Mouse (Mus musculus): ENCODE data around the gene Ifitm2.
"Not testable (repeated sequence)": the region's sequence is repeated elsewhere in the genome, so short reads cannot be mapped to it uniquely, and the experiment has no call there.

The Ifitm2 gene

DNA sequence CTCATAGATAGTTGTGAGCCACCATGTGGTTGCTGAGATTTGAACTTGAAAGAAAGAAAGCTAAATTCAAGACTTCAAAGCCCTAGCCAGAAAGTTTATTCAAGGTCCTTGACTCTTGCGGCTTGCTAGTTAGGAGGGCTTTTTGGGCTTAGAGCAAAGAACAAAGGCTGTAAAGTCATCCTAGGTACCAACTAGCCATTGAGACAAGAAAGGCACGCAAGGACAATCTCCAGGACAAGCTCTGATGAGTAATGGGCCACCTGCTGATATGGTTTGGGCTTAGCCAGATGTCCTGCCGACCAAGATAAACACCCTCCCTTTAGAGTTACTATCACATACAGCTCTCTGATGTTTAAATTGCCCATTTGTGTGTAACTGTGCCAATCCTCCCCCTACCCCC lies 12.9 kb upstream of the Ifitm2 start:
- in situ Hi-C loops (cut with MboI, MseI), result not testable (repeated sequence)

DNA sequence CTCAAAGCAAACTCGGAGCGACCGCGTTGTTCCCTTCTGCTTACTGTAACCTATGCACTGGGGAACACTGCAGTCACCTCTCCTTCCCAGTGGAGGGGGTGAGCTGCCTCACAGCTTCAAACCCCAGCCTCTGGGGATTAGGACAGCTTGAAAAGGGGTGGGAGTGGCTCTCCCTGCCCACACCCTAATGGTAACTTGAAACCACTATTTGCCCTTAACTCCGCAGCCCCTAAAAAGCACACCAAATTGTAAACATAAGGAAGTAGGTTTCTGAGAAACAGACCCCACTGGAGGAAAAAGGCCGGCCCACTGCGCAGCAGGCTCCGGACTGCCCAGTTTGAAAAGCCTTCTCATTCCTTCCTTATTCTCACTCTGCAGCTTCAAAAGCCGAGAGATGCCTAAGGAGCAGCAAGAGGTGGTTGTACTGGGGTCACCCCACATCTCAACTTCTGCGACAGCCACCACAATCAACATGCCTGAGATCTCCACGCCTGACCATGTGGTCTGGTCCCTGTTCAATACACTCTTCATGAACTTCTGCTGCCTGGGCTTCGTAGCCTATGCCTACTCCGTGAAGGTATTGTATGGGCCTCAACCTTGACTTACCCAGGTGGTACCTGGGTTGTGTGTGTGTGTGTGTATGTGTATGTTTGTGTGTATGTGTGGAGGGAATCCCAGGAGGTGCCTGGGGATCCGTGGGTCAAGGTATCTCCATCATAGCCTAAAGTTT lies 12.2 kb upstream of the Ifitm2 start:
- in situ Hi-C loops (cut with MboI, MseI), result no loop called here

GRCm38 (mm10) chr7:140966921-140967320 lies 11.1 kb upstream of the Ifitm2 start, which contains the start of gene Ifitm1:
TSS of gene Ifitm1 (plus strand) at chr7:140967221.
- in situ Hi-C loops (cut with MboI, MseI), result no loop called here

DNA sequence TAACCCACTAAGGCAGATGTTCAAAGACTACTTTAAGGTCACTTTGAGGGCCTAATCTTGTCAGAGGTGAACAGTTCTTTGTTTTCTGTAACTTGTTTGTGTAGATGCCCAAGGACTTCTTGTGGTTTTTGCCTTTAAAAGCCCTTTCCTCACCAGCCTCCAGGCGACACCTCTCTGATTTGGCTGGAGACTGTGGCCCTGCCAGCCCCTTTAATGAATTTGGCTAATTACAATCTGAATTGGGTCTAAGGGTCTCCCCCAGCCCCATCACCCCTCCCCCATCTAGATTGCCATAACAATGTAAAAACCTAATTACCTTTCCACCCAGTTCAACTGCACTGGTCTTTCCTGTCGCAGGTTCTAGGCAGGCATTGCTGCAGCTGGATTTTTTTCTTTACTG lies 6.9 kb upstream of the Ifitm2 start:
- in situ Hi-C loops (cut with MboI, MseI), result no loop called here

DNA sequence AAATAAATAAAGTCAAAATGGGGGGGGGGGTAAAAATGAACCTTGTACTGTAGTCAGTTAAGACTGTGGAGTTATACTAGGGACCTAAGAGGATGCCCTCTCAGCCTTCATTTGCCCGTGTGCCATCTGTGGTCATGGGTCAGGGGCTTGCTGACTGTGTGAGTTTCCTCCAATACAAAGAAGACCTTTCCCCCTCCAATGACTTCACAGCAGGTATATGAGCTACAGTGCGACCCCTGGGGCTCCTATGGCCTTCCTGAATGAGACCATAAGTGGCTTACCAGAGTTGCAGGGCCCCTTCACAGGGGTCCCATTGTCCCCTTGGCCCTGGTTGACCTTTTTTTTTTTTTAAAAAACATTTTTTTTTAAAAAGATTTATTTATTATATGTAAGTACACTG lies 5.6 kb upstream of the Ifitm2 start:
- in situ Hi-C loops (cut with MboI, MseI), result no loop called here

DNA sequence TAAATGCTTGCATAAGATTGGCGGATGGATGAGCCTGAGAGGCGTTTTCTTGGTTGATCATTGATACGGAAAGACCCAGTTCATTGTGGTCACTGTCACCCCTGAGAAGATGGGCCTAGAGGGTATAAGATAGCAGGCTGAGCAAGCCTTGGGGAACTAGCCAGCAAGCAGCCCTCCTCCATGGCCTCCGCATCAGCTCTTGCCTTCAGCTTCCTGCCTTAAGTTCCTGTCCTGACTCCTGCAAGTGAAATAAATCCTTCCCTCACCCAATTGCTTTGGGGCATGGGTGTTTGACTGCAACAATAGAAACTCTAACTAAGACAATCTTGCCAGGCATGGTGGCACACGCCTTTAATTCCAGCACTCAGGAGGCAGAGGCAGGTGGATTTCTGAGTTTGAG lies 4.2 kb upstream of the Ifitm2 start:
- in situ Hi-C loops (cut with MboI, MseI), result no loop called here

GRCm38 (mm10) chr7:140959181-140959901 lies 3.6 kb upstream of the Ifitm2 start:
- in situ Hi-C loops (cut with MboI, MseI), result loop anchor here (5.0 kb wide), 1 partner anchor 88 kb away; no protein-coding TSS in a partner anchor

DNA sequence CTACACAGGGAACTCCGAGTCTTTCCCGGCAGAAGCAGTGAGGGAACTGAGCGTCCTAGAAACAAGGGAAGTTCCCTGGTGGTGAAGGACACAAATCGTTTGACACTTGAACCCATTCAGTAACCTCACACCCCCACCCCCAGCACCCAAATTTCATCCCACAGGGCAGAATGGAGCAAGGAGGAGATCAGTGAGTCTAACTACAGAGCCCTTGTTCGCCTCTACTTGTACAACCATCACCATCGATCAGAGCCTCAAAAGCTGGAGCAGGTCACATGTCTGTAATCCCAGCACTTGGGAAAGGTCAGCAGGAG lies 726 bp upstream of the Ifitm2 start:
- in situ Hi-C loops (cut with MboI, MseI), result loop anchor here (5.0 kb wide), 1 partner anchor 91 kb away; no protein-coding TSS in a partner anchor

DNA sequence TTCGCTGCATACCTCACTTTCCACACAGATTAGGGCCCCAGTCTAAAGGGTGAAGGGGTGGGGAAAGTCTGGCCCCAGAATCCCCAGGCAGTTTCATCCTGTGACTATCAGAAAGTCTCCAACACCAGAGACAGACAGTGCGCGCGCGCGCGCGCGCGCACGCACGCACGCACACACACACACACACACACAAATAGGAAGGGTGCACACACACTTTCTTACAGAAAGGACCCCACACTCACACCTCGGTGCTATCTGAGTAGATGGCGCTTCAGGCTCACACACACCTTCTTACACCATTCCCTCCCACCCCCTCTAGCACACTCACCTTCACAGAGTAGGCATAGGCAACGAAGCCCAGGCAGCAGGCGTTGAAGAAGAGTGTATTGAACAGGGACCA lies 445 bp downstream of the Ifitm2 start:
- in situ Hi-C loops (cut with MboI, MseI), result loop anchor here (5.0 kb wide), 1 partner anchor 92 kb away; no protein-coding TSS in a partner anchor

- in situ Hi-C loops (cut with MboI, MseI), result loop anchor here (5.0 kb wide), 1 partner anchor 93 kb away; no protein-coding TSS in a partner anchor
These were observed 1.1 kb downstream of the Ifitm2 start for GRCm38 (mm10) chr7:140954733-140955071.

DNA sequence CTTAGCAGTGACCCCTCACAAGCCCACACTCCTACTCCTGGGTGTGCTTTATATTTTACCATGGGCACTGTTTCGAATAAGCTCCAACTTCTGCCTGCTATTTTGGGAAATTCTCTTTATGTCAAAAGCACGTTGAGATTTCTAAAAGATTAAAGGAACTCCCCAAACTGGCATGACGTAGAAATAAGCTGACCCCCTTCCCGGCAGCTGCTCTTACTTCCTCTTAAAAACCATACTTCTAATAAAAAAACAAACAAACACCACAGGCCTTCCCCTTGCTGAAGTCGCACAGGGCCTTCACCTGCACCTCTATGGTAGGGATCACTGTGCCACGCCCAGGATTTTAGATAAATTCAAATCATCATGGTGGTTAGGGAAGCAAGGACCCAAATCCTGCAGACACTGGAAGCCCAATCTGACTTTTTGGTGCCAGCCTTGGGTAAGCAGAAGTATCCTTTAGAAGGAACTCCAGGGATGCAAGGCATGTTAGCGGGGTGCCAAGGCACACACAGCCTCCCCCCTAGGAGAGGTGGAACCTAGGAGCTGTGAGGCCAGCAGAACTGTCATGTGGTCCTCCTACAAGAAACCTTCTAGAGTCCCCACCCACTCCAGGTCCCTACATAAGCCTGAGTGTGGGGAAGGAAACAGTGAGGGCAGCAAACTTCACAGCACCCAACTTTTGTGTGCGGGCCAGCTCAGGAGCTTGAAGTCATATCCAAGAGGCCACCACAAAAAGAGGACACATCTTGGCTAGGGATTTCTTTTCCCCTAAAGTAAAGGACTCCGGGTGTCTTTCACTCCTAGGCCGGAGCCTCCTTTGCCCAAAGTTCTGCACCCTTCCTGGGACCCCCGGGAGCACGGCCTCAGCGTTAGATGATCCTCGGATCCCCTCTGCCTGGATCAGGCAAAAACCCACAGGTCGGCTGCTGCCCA lies 1.7 kb downstream of the Ifitm2 start:
- in situ Hi-C loops (cut with MboI, MseI), result no loop called here

- in situ Hi-C loops (cut with MboI, MseI), result no loop called here
These were observed 2.7 kb downstream of the Ifitm2 start for GRCm38 (mm10) chr7:140953133-140953532.

- in situ Hi-C loops (cut with MboI, MseI), result no loop called here
These were observed 3.3 kb downstream of the Ifitm2 start for GRCm38 (mm10) chr7:140952441-140952840.

GRCm38 (mm10) chr7:140951765-140952164 lies 4.0 kb downstream of the Ifitm2 start:
- in situ Hi-C loops (cut with MboI, MseI), result no loop called here

DNA sequence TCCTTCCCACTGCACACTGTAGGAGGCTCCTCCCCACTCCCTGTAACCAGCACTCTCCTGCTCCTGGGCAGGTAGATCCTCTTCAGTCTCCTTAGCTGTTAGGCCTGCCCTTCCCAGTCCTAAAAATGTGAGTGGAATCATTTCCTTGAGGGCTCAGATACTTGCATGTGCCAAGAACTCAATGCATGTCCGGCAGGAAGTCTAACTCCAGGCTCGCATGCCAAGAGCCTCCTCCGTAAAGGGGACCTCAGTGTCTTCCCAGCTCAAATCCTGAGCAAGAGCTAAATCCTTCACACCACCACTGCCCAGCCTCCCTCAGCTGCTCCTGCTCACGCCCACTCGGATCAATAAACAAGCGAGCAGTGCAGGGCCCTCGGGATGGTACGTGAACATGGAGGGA lies 4.7 kb downstream of the Ifitm2 start:
- in situ Hi-C loops (cut with MboI, MseI), result no loop called here

DNA sequence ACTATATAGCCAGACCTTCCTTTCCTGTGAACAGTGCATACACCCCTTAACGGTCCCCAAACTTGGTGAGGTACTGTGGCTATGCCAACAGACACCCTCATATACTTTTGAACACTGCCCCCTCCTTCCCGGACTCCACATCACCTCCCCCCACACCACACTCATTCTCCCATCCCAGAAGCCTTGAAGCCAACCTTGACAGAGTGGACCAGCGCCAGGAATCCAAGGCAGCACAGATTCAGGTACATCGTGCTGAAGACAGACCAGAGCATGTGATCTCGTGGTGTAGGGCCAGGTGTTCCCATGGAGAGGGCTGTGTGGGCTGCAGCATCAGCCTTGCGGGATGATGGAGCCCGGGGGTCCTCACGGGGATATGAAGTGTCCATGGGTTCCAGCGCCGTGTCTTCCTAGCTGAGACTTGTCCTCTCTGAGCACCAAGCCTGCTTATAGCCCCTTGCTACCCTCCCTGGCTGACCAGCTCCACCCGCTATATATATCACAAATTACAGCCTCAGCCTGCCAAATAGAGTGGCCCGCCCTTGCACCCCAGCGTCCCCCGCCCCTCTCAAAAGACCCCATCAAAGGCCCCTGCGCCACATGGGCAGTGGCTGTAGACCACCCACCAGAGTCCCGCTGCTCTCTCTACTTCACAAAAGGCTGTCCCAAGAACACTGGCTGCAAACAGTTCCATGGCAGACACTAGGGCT lies 5.8 kb downstream of the Ifitm2 start, which contains the start of gene Ifitm5:
TSS of gene Ifitm5 (minus strand) at position 468 of the 707 bp plus-strand sequence.
- in situ Hi-C loops (cut with MboI, MseI), result no loop called here

- in situ Hi-C loops (cut with MboI, MseI), result no loop called here
These were observed 6.5 kb downstream of the Ifitm2 start for GRCm38 (mm10) chr7:140949255-140949654.

DNA sequence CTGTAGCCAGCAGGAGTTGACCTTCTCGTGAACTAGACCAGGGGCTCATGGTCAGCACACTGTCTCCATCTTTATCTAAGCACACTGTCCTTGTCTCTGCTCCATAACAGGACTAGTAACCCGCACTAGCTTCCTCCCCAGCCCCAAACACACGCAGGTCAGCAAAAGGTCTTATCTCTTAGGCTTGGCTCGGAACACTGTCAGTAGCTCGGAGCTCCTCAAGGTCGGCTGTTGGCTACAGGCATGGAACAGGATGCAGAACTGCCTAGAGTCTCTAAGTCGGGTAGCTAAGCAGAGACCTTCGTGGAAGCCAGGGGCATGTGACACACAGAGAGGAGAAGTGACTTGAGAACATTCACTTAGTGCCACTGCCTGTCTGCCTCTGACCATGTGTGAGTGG lies 7.6 kb downstream of the Ifitm2 start:
- in situ Hi-C loops (cut with MboI, MseI), result no loop called here

DNA sequence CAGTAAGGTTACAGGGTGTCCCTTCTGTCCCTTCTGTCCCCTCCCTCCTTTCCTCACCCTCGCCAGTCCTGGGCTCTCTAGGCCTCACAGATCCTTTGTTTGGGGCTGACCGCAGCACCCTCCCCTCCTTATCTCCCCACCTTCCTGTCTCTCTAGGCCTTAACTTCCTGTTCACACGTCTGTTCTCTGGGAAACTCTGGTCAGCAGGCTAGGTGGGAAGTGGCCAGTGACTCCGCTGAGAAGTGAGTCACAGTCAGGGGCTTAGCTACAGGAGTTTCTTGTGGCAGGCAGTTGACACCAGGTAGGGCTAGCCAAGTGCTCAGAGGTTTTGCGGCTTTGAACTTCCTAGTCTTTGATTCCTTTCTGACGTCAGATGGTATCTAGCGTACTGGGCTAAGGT lies 8.8 kb downstream of the Ifitm2 start:
- in situ Hi-C loops (cut with MboI, MseI), result no loop called here

GRCm38 (mm10) chr7:140946311-140946710 lies 9.5 kb downstream of the Ifitm2 start:
- in situ Hi-C loops (cut with MboI, MseI), result no loop called here

- in situ Hi-C loops (cut with MboI, MseI), result no loop called here
These were observed 10.5 kb downstream of the Ifitm2 start for GRCm38 (mm10) chr7:140945247-140945646.
